Mouse (Mus musculus) neutrophil, adult 59 days (primary cell): Measurements from ENCODE around the gene Defa25. TPM values are rescaled to one million over a fixed set of nuclear protein-coding genes. Genes with fewer than 3 reads are reported as not detected.

Experiments used
- total RNA-seq, 2 experiments: library from RNA; stranded (reverse); gene quantifications; 1 replicate in 1 of 2; 2 replicates in 1 of 2; pipeline ENCODE4 v1.2.4; 2023

The Defa25 gene
- not detected for total RNA-seq

GRCm38 (mm10) chr8:21084142-21084541 is at the start of gene Defa25:
TSS of gene Defa25 (plus strand) at chr8:21084442.

GRCm38 (mm10) chr8:21054747-21055146 is 29.5 kb upstream of the Defa25 start, which contains the start of gene Defa23:
TSS of gene Defa23 (plus strand) at chr8:21055047.

GRCm38 (mm10) chr8:21064738-21065137 is 19.5 kb upstream of the Defa25 start, which contains the start of gene Defa35:
TSS of gene Defa35 (plus strand) at chr8:21065038.

GRCm38 (mm10) chr8:21095950-21096349 is 11.7 kb downstream of the Defa25 start, which contains the start of gene Gm14851:
TSS of gene Gm14851 (minus strand) at chr8:21096050.

GRCm38 (mm10) chr8:21134342-21134741 is 50.1 kb downstream of the Defa25 start, which contains the start of gene Defa30:
TSS of gene Defa30 (plus strand) at chr8:21134642.

Other genes starting within 250 kb of the Defa25 start
- gene Defb33, start 191.8 kb upstream of the Defa25 start, total RNA-seq, result not detected
- not detected for gene Gm15056, start 181.8 kb upstream of the Defa25 start, total RNA-seq
- gene Gm6040, start 162.4 kb upstream of the Defa25 start, total RNA-seq, result not detected
- not detected for gene AY761185, start 139.7 kb upstream of the Defa25 start, total RNA-seq
- gene Defa21, start 58.9 kb upstream of the Defa25 start, total RNA-seq, result not detected
- not detected for gene Defa23, start 29.4 kb upstream of the Defa25 start, total RNA-seq
- not detected for gene Defa35, start 19.4 kb upstream of the Defa25 start, total RNA-seq
- not detected for gene Gm14851, start 11.6 kb downstream of the Defa25 start, total RNA-seq
- not detected for gene Defa30, start 50.2 kb downstream of the Defa25 start, total RNA-seq
- gene Defa22, start 77.8 kb downstream of the Defa25 start, total RNA-seq, result not detected
- not detected for gene Defa31, start 107.2 kb downstream of the Defa25 start, total RNA-seq
- gene Gm15293, start 117.1 kb downstream of the Defa25 start, total RNA-seq, result not detected
- not detected for gene Gm15292, start 165.3 kb downstream of the Defa25 start, total RNA-seq
- not detected for gene Defa27, start 231.1 kb downstream of the Defa25 start, total RNA-seq
- gene Defa29, start 242.6 kb downstream of the Defa25 start, total RNA-seq, result not detected